Mouse (Mus musculus): Measurements from ENCODE around the gene Erap1. TPM values are rescaled to one million over a fixed set of nuclear protein-coding genes. Genes with fewer than 3 reads are reported as not detected.
"Not testable (repeated sequence)": the region's sequence is repeated elsewhere in the genome, so short reads cannot be mapped to it uniquely, and the experiment has no call there.

Erap1 gene
- polyA plus RNA-seq, 1 experiment = 3.1 TPM

- Histone ChIP-seq H3K4me1 (ENCODE audit: control insufficient read depth, insufficient read depth, low read length) (peaks cover 2% of the 10 kb centered on the region; the same call in 1 of the 2 replicates), H3K27ac (ENCODE audit: control insufficient read depth, insufficient read depth, low read depth, low read length) (peak overlapping the region; percentile 90), H3K36me3 (ENCODE audit: control insufficient read depth, insufficient read depth, low read length) (no peaks in the 10 kb centered on the region), H3K27me3 (ENCODE audit: control insufficient read depth, insufficient read depth, low read length) (no peaks in the 10 kb centered on the region), H3K4me3 (ENCODE audit: control insufficient read depth, low read depth, low read length) (peak overlapping the region; percentile 88)
- TF ChIP-seq POLR2A (IDR thresholded peaks at IDR 0.05; ENCODE audit: control insufficient read depth, low read depth, low read length) = peak; percentile 44; the same call in 1 of the 2 replicates
- no peak for TF ChIP-seq CTCF (IDR thresholded peaks at IDR 0.05; ENCODE audit: control insufficient read depth, insufficient read depth, insufficient replicate concordance, low read depth, low read length)
These were observed 549 bp downstream of the Erap1 start for GRCm38 (mm10) chr13:74639712-74640522.

GRCm38 (mm10) chr13:74640523-74640920 lies 1.2 kb downstream of the Erap1 start:
- H3K4me1 ChIP-seq (ENCODE audit: control insufficient read depth, insufficient read depth, low read length); H3K36me3 ChIP-seq (ENCODE audit: control insufficient read depth, insufficient read depth, low read length); H3K27ac ChIP-seq (ENCODE audit: control insufficient read depth, insufficient read depth, low read depth, low read length); H3K4me3 ChIP-seq (ENCODE audit: control insufficient read depth, low read depth, low read length); H3K27me3 ChIP-seq (ENCODE audit: control insufficient read depth, insufficient read depth, low read length): not testable (repeated sequence)

DNA sequence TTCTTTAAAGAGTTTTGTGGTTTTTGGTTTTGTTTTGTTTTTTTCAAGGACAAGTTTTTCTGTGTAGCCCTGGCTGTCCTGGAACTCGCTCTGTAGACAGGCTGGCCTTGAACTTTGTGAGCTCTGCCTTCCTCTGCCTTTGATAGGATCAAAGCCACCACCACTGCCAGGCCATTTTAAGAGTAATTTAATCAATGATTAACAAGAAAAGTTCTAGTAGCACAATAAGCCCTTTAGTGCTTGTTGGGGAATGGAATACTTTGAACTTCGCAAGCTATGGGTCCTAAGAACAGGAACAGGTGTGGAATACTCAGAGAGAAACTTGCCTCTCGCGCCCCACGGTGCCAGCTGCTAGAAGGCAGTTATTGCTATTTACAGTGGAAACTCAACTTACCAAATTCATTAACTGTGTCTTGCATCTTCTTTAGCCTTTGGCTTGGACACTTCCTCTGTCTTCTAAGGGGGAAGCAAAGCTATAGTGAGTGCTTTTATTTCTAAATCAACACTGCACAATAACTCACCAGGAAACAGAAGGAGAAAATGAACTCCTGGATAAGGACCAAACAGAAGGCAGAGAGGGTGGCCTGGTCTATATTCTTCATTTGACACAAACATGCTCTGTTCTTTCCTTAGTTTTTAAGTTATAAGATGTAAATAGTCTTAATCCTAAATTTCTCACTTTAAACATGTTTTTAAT lies 56.3 kb downstream of the Erap1 start:
- Histone ChIP-seq H3K27ac (ENCODE audit: control insufficient read depth, insufficient read depth, low read depth, low read length) (no peak overlapping the region), H3K36me3 (ENCODE audit: control insufficient read depth, insufficient read depth, low read length) (no peaks in the 10 kb centered on the region), H3K27me3 (ENCODE audit: control insufficient read depth, insufficient read depth, low read length) (no peaks in the 10 kb centered on the region), H3K4me1 (ENCODE audit: control insufficient read depth, insufficient read depth, low read length) (no peaks in the 10 kb centered on the region), H3K4me3 (ENCODE audit: control insufficient read depth, low read depth, low read length) (no peak overlapping the region)
- TF ChIP-seq CTCF (IDR thresholded peaks at IDR 0.05; ENCODE audit: control insufficient read depth, insufficient read depth, insufficient replicate concordance, low read depth, low read length) (no peak), POLR2A (IDR thresholded peaks at IDR 0.05; ENCODE audit: control insufficient read depth, low read depth, low read length) (no peak)

GRCm38 (mm10) chr13:74696225-74696624 lies 56.9 kb downstream of the Erap1 start:
- H3K4me1 ChIP-seq (ENCODE audit: control insufficient read depth, insufficient read depth, low read length) = no peaks in the 10 kb centered on the region
- H3K4me3 ChIP-seq (ENCODE audit: control insufficient read depth, low read depth, low read length) = no peak overlapping the region
- no peaks in the 10 kb centered on the region for H3K36me3 ChIP-seq (ENCODE audit: control insufficient read depth, insufficient read depth, low read length)
- no peak overlapping the region for H3K27ac ChIP-seq (ENCODE audit: control insufficient read depth, insufficient read depth, low read depth, low read length)
- TF ChIP-seq POLR2A (IDR thresholded peaks at IDR 0.05; ENCODE audit: control insufficient read depth, low read depth, low read length) (no peak), CTCF (IDR thresholded peaks at IDR 0.05; ENCODE audit: control insufficient read depth, insufficient read depth, insufficient replicate concordance, low read depth, low read length) (no peak)
- H3K27me3 ChIP-seq (ENCODE audit: control insufficient read depth, insufficient read depth, low read length) = no peaks in the 10 kb centered on the region

- Histone ChIP-seq H3K4me1 (ENCODE audit: control insufficient read depth, insufficient read depth, low read length) (no peaks in the 10 kb centered on the region), H3K36me3 (ENCODE audit: control insufficient read depth, insufficient read depth, low read length) (no peaks in the 10 kb centered on the region), H3K4me3 (ENCODE audit: control insufficient read depth, low read depth, low read length) (no peak overlapping the region), H3K27ac (ENCODE audit: control insufficient read depth, insufficient read depth, low read depth, low read length) (no peak overlapping the region), H3K27me3 (ENCODE audit: control insufficient read depth, insufficient read depth, low read length) (no peaks in the 10 kb centered on the region)
- TF ChIP-seq POLR2A (IDR thresholded peaks at IDR 0.05; ENCODE audit: control insufficient read depth, low read depth, low read length) (no peak), CTCF (IDR thresholded peaks at IDR 0.05; ENCODE audit: control insufficient read depth, insufficient read depth, insufficient replicate concordance, low read depth, low read length) (no peak)
These were observed 79.6 kb downstream of the Erap1 start for GRCm38 (mm10) chr13:74719002-74719401.

GRCm38 (mm10) chr13:74733726-74734125 lies 94.4 kb downstream of the Erap1 start:
- Histone ChIP-seq H3K27ac (ENCODE audit: control insufficient read depth, insufficient read depth, low read depth, low read length) (peak overlapping the region; percentile 62), H3K36me3 (ENCODE audit: control insufficient read depth, insufficient read depth, low read length) (no peaks in the 10 kb centered on the region), H3K4me1 (ENCODE audit: control insufficient read depth, insufficient read depth, low read length) (no peaks in the 10 kb centered on the region), H3K4me3 (ENCODE audit: control insufficient read depth, low read depth, low read length) (peak overlapping the region; percentile 88), H3K27me3 (ENCODE audit: control insufficient read depth, insufficient read depth, low read length) (no peaks in the 10 kb centered on the region)
- TF ChIP-seq CTCF (IDR thresholded peaks at IDR 0.05; ENCODE audit: control insufficient read depth, insufficient read depth, insufficient replicate concordance, low read depth, low read length) (no peak), POLR2A (IDR thresholded peaks at IDR 0.05; ENCODE audit: control insufficient read depth, low read depth, low read length) (no peak)

DNA sequence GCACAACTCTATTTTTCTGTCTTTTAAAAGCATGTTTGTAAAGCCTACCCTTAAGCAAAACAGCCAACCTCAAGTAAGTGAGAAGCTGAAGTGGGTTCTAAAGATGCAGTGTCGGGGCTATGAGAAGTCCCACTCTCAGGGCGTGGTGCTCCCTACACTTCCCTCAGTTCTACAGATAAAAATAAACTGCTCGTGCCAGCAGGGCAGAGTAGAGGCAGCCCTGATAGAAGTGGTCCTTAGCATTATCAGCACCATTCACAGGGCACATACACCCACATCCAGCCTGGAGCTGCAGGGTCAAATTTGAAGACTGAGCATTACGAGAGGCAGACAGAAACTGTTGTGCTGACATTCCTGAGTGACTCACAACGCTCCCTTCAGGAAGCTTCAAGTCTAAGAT lies 96.5 kb downstream of the Erap1 start:
- no peaks in the 10 kb centered on the region for H3K36me3 ChIP-seq (ENCODE audit: control insufficient read depth, insufficient read depth, low read length)
- no peaks in the 10 kb centered on the region for H3K27me3 ChIP-seq (ENCODE audit: control insufficient read depth, insufficient read depth, low read length)
- no peak for TF ChIP-seq CTCF (IDR thresholded peaks at IDR 0.05; ENCODE audit: control insufficient read depth, insufficient read depth, insufficient replicate concordance, low read depth, low read length)
- TF ChIP-seq POLR2A (IDR thresholded peaks at IDR 0.05; ENCODE audit: control insufficient read depth, low read depth, low read length) = no peak

More for the DNA sequence above, 96.5 kb downstream of the Erap1 start:
- Histone ChIP-seq H3K27ac (ENCODE audit: control insufficient read depth, insufficient read depth, low read depth, low read length) (no peak overlapping the region), H3K4me3 (ENCODE audit: control insufficient read depth, low read depth, low read length) (no peak overlapping the region), H3K4me1 (ENCODE audit: control insufficient read depth, insufficient read depth, low read length) (no peaks in the 10 kb centered on the region)

Measured in testis, adult 2 months (tissue).